Mouse (Mus musculus): ENCODE measurements around the gene Mybpc2.

Mybpc2 gene

DNA sequence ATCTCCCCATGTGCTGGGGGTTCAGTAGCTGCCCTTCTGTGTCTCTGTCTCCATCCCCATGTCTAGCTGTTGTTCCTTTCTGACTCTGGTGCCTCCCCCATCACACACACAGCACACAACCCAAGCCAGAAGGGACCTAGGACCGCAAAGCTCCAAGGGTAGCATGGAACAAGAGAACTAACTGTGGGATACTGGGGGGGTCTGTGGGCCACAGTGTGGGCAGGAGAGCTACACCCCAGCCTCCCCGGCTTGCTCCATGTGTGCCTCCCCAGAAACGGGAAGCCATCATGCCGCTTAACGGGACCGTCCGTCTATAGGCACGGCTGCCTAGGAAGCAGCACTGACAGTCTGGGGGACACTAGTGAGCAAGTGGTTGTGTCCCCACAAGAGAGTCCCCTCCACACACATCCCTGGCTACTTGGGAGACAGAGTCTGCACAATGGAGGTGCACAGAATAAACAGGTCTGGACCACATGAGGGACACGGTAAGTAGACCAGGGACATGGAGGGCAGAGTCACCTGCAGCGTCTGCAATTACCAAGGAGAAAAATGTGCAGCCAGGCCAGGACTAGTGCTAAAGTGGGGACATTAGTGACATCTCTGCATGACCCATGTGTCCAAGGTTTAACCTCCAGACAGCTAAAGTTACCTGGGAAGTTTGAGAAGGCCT lies 60.8 kb downstream of the Mybpc2 start:
- DNase-seq (ENCODE audit: low spot score), result no peak

GRCm38 (mm10) chr7:44463056-44463425 lies 61.4 kb downstream of the Mybpc2 start:
- DNase-seq (ENCODE audit: low spot score), result no peak

DNA sequence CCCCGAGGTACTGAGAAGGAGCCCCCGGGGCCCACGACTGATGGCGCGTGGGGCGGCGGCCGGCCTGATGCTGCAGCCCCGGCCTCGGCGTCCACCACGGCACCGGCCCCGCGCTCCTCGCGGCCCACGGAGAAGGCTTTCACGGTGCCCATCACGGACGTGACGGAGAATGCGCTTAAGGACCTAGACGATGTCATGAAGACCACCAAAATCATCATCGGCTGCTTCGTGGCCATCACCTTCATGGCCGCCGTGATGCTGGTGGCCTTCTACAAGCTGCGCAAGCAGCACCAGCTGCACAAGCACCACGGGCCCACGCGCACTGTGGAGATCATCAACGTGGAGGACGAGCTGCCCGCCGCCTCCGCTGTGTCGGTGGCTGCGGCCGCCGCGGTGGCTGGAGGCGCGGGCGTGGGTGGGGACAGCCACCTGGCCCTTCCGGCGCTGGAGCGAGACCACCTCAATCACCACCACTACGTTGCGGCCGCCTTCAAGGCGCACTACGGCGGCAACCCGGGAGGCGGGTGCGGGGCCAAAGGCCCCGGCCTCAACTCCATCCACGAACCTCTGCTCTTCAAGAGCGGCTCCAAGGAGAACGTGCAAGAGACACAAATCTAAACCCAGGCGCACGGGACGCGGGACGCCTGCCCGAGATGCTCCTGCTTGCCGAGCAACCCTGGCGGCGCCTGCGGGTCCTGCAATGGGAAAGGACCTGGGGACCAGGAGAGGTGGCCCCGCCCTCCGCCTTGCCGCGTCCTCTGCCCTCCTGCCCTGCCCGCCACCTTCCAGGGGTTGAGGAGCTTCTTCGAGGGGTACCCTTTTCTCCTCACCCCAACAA lies 62.0 kb downstream of the Mybpc2 start:
- no peak for DNase-seq (ENCODE audit: low spot score)

DNA sequence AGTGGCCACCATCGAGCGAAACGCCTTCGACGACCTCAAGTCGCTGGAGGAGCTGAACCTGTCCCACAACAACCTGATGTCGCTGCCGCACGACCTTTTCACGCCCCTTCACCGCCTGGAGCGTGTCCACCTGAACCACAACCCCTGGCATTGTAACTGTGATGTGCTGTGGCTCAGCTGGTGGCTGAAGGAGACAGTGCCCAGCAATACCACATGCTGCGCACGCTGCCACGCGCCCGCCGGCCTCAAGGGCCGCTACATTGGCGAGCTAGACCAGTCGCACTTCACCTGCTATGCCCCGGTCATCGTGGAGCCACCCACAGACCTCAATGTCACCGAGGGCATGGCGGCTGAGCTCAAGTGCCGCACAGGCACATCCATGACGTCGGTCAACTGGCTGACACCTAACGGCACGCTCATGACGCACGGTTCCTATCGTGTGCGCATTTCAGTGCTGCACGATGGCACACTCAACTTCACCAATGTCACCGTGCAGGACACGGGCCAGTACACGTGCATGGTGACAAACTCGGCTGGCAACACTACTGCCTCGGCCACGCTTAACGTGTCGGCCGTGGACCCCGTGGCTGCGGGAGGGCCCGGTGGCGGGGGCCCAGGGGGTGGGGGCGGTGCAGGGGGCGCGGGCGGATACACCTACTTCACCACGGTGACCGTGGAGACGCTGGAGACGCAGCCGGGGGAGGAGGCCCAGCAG lies 62.8 kb downstream of the Mybpc2 start:
- no peak for DNase-seq (ENCODE audit: low spot score)

DNA sequence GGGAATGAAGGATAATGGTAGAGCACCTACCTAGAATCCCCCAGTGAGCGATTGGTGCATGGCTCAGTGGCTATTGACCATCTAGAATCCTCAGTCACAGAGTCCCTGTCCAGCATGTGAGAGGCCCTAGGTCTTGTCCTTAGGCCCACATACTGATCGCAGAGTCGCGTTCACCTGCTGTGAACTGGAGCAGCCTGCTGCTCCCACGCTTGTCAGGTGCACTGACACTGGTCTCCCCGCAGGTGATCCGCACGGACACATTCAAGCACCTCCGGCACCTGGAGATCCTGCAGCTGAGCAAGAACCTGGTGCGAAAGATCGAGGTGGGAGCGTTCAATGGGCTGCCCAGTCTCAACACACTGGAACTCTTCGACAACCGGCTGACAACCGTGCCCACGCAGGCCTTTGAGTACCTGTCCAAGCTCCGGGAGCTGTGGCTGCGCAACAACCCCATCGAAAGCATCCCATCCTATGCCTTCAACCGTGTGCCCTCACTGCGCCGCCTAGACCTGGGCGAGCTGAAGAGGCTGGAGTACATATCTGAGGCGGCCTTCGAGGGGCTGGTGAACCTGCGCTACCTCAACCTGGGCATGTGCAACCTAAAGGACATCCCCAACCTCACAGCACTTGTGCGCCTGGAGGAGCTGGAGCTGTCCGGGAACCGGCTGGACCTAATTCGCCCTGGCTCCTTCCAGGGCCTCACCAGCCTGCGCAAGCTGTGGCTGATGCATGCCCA lies 63.5 kb downstream of the Mybpc2 start:
- no peak for DNase-seq (ENCODE audit: low spot score)

DNA sequence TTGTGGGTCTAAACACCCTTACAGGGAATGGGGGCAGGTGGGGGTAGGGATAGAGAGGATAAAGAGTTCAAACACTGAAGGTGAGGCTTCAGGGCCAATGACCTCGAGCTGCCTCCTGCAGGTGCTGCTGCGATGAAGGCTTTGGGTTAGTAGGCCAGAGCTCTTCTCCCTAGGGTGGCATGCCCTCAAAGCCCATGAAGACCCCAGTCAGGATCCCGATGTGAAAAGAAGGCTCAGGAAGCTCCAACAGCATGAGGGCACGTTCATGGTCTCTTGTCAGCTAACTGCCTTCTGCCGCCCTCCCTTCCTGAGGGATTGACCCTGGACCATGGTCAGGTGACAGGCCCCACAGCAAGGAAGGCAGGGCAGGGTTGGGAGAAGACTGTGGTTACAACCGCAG lies 64.4 kb downstream of the Mybpc2 start:
- no peak for DNase-seq (ENCODE audit: low spot score)

- DNase-seq (ENCODE audit: low spot score), result no peak
Measured at GRCm38 (mm10) chr7:44456302-44456701, 68.2 kb downstream of the Mybpc2 start.

DNA sequence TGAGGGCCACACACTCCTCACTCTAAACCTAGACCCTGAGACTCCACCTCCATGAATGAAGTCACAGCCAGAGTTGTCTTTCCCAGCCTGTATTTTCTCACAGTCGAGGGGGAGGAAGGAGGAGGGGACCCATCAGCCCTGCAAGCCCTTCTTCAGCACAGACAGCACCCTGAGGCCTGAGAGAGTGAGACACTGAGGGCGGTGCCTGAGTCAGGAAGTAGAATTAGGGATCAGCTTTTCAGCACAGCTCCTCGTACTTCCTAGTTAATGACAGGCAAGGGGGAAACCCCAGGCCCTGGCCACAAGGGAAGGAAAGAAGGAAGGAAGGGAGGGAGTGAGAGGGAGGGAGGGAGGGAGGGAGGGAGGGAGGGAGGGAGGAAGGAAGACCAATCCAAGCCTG lies 71.2 kb downstream of the Mybpc2 start:
- no peak for DNase-seq (ENCODE audit: low spot score)
